Mouse (Mus musculus) lung, postnatal 0 days (tissue): ENCODE data around the gene Cdh5.

ENCODE experiments used
- CTCF ChIP-seq: IDR thresholded peaks from 2 replicates; pipeline ENCODE4 v1.5.1; 2016; ENCODE audit warnings: antibody characterized with exemption, mild to moderate bottlenecking
- EP300 ChIP-seq: IDR thresholded peaks from 2 replicates; pipeline ENCODE4 v1.6.1; 2016; ENCODE audit warnings: antibody characterized with exemption, mild to moderate bottlenecking, control low read depth

GRCm38 (mm10) chr8:104177054-104177453 is 75.6 kb downstream of the Cdh5 start:
- TF ChIP-seq CTCF (no peak), EP300 (no peak)
